13 mouse cellular contexts compared by ENCODE assay signal in genomic region chr11:94729565-94729964, GRCm38 (mm10). TPM values are rescaled to one million over a fixed set of nuclear protein-coding genes. Genes with fewer than 3 reads are reported as not detected.
A peak's percentile ranks its signal among the peaks of the same experiment; 100 is the strongest.
DNase-seq lines count a peak whose midpoint lies in the region; ATAC-seq and TF ChIP-seq lines count a peak whose summit lies in the region.
"Had no signal": no experiment of that assay in that cellular context is flagged by ENCODE, and none has a peak within 500 bp of the region (broad histone marks: within the 10 kb centered on the region; RNA-seq: fewer than 3 reads in every experiment).

No protein-coding gene starts in this region.

- TF ChIP-seq CTCF in layer of hippocampus, adult 2 months (conservative IDR thresholded peaks at IDR 0.05) = peak; percentile 61

- peak; percentile 24 for DNase-seq in embryo, embryonic 10.5 days (ENCODE audit: low spot score)
- DNase-seq in embryo, embryonic 10 days (ENCODE audit: low spot score) = no peak
- no peak for DNase-seq in layer of hippocampus, adult 2 months (ENCODE audit: low spot score in 2 of 2)
- DNase-seq in layer of hippocampus, adult 18-20 months (ENCODE audit: low spot score in 2 of 2) = no peak
- peak; percentile 13 for DNase-seq in CD4-positive helper T cell, adult 2 months (ENCODE audit: low read depth, low spot score)
- DNase-seq in adipocyte (ENCODE audit: low spot score) = peak; percentile 8
- no peak for DNase-seq in frontal cortex, postnatal 25 days (ENCODE audit: low spot score in 2 of 2)

- no peak overlapping the region for H3K27ac ChIP-seq in layer of hippocampus, adult 2 months
- H3K27ac ChIP-seq: embryonic facial prominence, embryonic 13.5 days; forebrain, embryonic 12.5 days; limb, embryonic 13.5 days; midbrain, embryonic 12.5 days had no signal

- no peak overlapping the region for H3K4me3 ChIP-seq in layer of hippocampus, adult 2 months
- H3K4me3 ChIP-seq: embryonic facial prominence, embryonic 13.5 days; forebrain, embryonic 12.5 days; limb, embryonic 13.5 days; midbrain, embryonic 12.5 days had no signal

- no peak; the same call in 1 of the 2 replicates for ATAC-seq in megakaryocyte progenitor cell, adult 5-6 weeks (replicated peaks; ENCODE audit: poor library complexity)

RNA-seq across cellular contexts. Expression of gene Cdc34b, which starts 12.0 kb away (rescaled TPM):
- not detected for total RNA-seq in layer of hippocampus, adult 2 months (2021)
- under 1 TPM in 1 of 2 experiments, not detected in 1; 0.37 TPM for total RNA-seq in layer of hippocampus, adult 18-20 months (2021)
- not detected in 2 replicates for total RNA-seq in megakaryocyte progenitor cell, adult 5-6 weeks (2015)
- not detected in 2 replicates for total RNA-seq in megakaryocyte progenitor cell, adult 5-6 weeks (2017)

RNA-seq across cellular contexts. Expression of gene Gm11541, which starts 25.3 kb away (rescaled TPM):
- not detected for total RNA-seq in layer of hippocampus, adult 2 months (2021)
- total RNA-seq in layer of hippocampus, adult 18-20 months (2021) = not detected
- total RNA-seq in megakaryocyte progenitor cell, adult 5-6 weeks (2015) = not detected in 2 replicates
- total RNA-seq in megakaryocyte progenitor cell, adult 5-6 weeks (2017) = not detected in 2 replicates
- total RNA-seq: gastrocnemius, postnatal 25 days had no signal

RNA-seq across cellular contexts. Expression of gene Xylt2, which starts 52.2 kb away (rescaled TPM):
- 10 to 100 TPM; 25.5 to 27.7 TPM for total RNA-seq in layer of hippocampus, adult 2 months (2021)
- total RNA-seq in layer of hippocampus, adult 18-20 months (2021) = 10 to 100 TPM; 22.8 to 24.6 TPM
- total RNA-seq in megakaryocyte progenitor cell, adult 5-6 weeks (2015) = 1.8 and 2.2 TPM in 2 replicates
- 4.9 and 5.2 TPM in 2 replicates for total RNA-seq in megakaryocyte progenitor cell, adult 5-6 weeks (2017)

RNA-seq across cellular contexts. Expression of gene Tmem92, which starts 52.9 kb away (rescaled TPM):
- total RNA-seq in layer of hippocampus, adult 2 months (2021) = not detected
- total RNA-seq in layer of hippocampus, adult 18-20 months (2021) = not detected
- total RNA-seq in megakaryocyte progenitor cell, adult 5-6 weeks (2015) = not detected in 2 replicates
- not detected in 2 replicates for total RNA-seq in megakaryocyte progenitor cell, adult 5-6 weeks (2017)
- total RNA-seq: gastrocnemius, postnatal 25 days had no signal

Comparison
In these comparisons a context has a peak if more than half of its experiments do, and no peak if none do; other contexts are left out.
1. DNase-seq: peak in embryo, embryonic 10.5 days (single experiment), CD4-positive helper T cell, adult 2 months (single experiment) and adipocyte (single experiment); none in embryo, embryonic 10 days (single experiment), layer of hippocampus, adult 2 months (0 of 2), layer of hippocampus, adult 18-20 months (0 of 2) and frontal cortex, postnatal 25 days (0 of 2).